Mouse (Mus musculus) heart, embryonic 12.5 days (tissue): ENCODE results near the gene Zfp131. TPM values are rescaled to one million over a fixed set of nuclear protein-coding genes. Genes with fewer than 3 reads are reported as not detected.
"Not testable (repeated sequence)": the region's sequence is repeated elsewhere in the genome, so short reads cannot be mapped to it uniquely, and the experiment has no call there.

Experiments
- ATAC-seq: fragments of 200-750 bp; cut with Nextera tagmentation; 2 replicates; pipeline ENCODE4 v1.8.0; 2017; ENCODE audit warnings: moderate TSS enrichment, moderate library complexity; ENCODE audit not compliant: insufficient number of reproducible peaks, low FRiP score
- H3K27ac ChIP-seq: fragments of 300-500 bp; sonication (generic); 2 replicates; pipeline ENCODE4 v1.5.1; 2016; ENCODE audit warnings: mild to moderate bottlenecking, moderate library complexity; ENCODE audit not compliant: poor library complexity, severe bottlenecking
- H3K27me3 ChIP-seq: fragments of 300-500 bp; sonication (generic); replicated peaks from 2 replicates; pipeline ENCODE4 v1.6.1; 2016; ENCODE audit warnings: mild to moderate bottlenecking, moderate library complexity
- H3K36me3 ChIP-seq: fragments of 300-500 bp; sonication (generic); 2 replicates; pipeline ENCODE4 v1.6.1; 2016; ENCODE audit warnings: mild to moderate bottlenecking, moderate library complexity
- H3K4me1 ChIP-seq: fragments of 300-500 bp; sonication (generic); replicated peaks from 2 replicates; pipeline ENCODE4 v1.6.1; 2016; ENCODE audit warnings: mild to moderate bottlenecking
- H3K4me2 ChIP-seq: fragments of 300-500 bp; sonication (generic); 2 replicates; pipeline ENCODE4 v1.6.1; 2016; ENCODE audit warnings: mild to moderate bottlenecking, moderate library complexity
- H3K4me3 ChIP-seq: fragments of 300-500 bp; sonication (generic); 2 replicates; pipeline ENCODE4 v1.5.1; 2016; ENCODE audit warnings: mild to moderate bottlenecking
- H3K9ac ChIP-seq: fragments of 300-500 bp; sonication (generic); 2 replicates; pipeline ENCODE4 v1.6.1; 2016; ENCODE audit warnings: mild to moderate bottlenecking, moderate library complexity
- H3K9me3 ChIP-seq: fragments of 300-500 bp; sonication (generic); replicated peaks from 2 replicates; pipeline ENCODE4 v1.6.1; 2016; ENCODE audit warnings: mild to moderate bottlenecking, moderate library complexity
- WGBS: fragments of 180-500 bp; shearing (Covaris S2); methylation state at CpG from one replicate; pipeline ENCODE4 v1.1.7; 2016; 5-methylcytosine and 5-hydroxymethylcytosine counted together
- polyA plus RNA-seq: library from polyadenylated mRNA; unstranded; fragments of >200 nt; fragmentation: Nextera tagmentation; extraction: Ambion mirVana; gene quantifications from 2 replicates; pipeline ENCODE4 v1.2.1, GENCODE M21; 2016

Zfp131 gene
- polyA plus RNA-seq, result 27.6 and 31.0 TPM in 2 replicates

- Histone ChIP-seq H3K4me3 (peak within 1 kb of the TSS; percentile 97), H3K9me3 (no peaks in the 10 kb centered on the region), H3K36me3 (peaks cover 18% of the 10 kb centered on the region), H3K27me3 (no peaks in the 10 kb centered on the region), H3K4me1 (peaks cover 15% of the 10 kb centered on the region), H3K9ac (peak within 1 kb of the TSS; percentile 98), H3K27ac (peak within 1 kb of the TSS; percentile 97), H3K4me2 (peak within 1 kb of the TSS; percentile 93)
- peak; percentile 99 for ATAC-seq
- WGBS, result under 1% methylated on average over 81 of the region's 86 CpGs
Measured at GRCm38 (mm10) chr13:119790761-119791579, at the start of gene Zfp131. Zfp131 (minus strand) TSS chr13:119790889.

- H3K4me3 ChIP-seq, H3K27ac ChIP-seq, ATAC-seq, H3K4me1 ChIP-seq, H3K9ac ChIP-seq, H3K4me2 ChIP-seq, H3K9me3 ChIP-seq, H3K36me3 ChIP-seq: not testable (repeated sequence)
- H3K27me3 ChIP-seq, result peaks cover 10% of the 10 kb centered on the region
- WGBS, result 29% methylated on average over 6 of the region's 6 CpGs
Measured at GRCm38 (mm10) chr13:119839982-119840381, 49.3 kb upstream of the Zfp131 start.

GRCm38 (mm10) chr13:119837719-119838337, 47.1 kb upstream of the Zfp131 start:
- ATAC-seq, H3K9ac ChIP-seq, H3K4me1 ChIP-seq, H3K4me2 ChIP-seq, H3K27ac ChIP-seq, H3K9me3 ChIP-seq, H3K4me3 ChIP-seq, H3K36me3 ChIP-seq: not testable (repeated sequence)
- 4% methylated on average over 14 of the region's 23 CpGs for WGBS
- H3K27me3 ChIP-seq, result peaks cover 10% of the 10 kb centered on the region

- 11% methylated on average over 23 of the region's 23 CpGs for WGBS
- peak overlapping the region; percentile 25 for H3K4me3 ChIP-seq
Measured at GRCm38 (mm10) chr13:119836324-119836811, 45.7 kb upstream of the Zfp131 start.

GRCm38 (mm10) chr13:119835320-119836056, 44.8 kb upstream of the Zfp131 start, which contains the start of gene D13Ertd608e:
D13Ertd608e (plus strand) TSS chr13:119836006.
- not testable (repeated sequence) for H3K4me1 ChIP-seq, H3K27ac ChIP-seq, H3K9me3 ChIP-seq, H3K9ac ChIP-seq, H3K36me3 ChIP-seq
- Histone ChIP-seq H3K4me3 (peak within 1 kb of the TSS; percentile 25), H3K4me2 (peak within 1 kb of the TSS; percentile 58), H3K27me3 (peaks cover 10% of the 10 kb centered on the region)
- 16% methylated on average over 19 of the region's 25 CpGs for WGBS
- ATAC-seq, result peak; percentile 57; the same call in 1 of the 2 replicates

More at GRCm38 (mm10) chr13:119836324-119836811, 45.7 kb upstream of the Zfp131 start:
- Histone ChIP-seq H3K4me2 (peak overlapping the region; percentile 58), H3K27me3 (peaks cover 10% of the 10 kb centered on the region)
- peak; percentile 64 for ATAC-seq
- H3K4me1 ChIP-seq, H3K9me3 ChIP-seq, H3K9ac ChIP-seq, H3K27ac ChIP-seq, H3K36me3 ChIP-seq: not testable (repeated sequence)

GRCm38 (mm10) chr13:119830116-119830515, 39.4 kb upstream of the Zfp131 start, which contains the start of gene AF067063:
AF067063 (minus strand) TSS chr13:119830216.
- not testable (repeated sequence) for H3K4me3 ChIP-seq, H3K4me1 ChIP-seq, H3K27ac ChIP-seq, H3K4me2 ChIP-seq, H3K27me3 ChIP-seq, H3K9ac ChIP-seq, H3K36me3 ChIP-seq, ATAC-seq, H3K9me3 ChIP-seq

- 12% methylated on average over 2 of the region's 2 CpGs for WGBS
- no peak overlapping the region for H3K9ac ChIP-seq
Measured at GRCm38 (mm10) chr13:119817579-119818206, 27.0 kb upstream of the Zfp131 start.

GRCm38 (mm10) chr13:119816798-119817197, 26.1 kb upstream of the Zfp131 start:
- Histone ChIP-seq H3K4me2 (no peak overlapping the region), H3K4me3 (no peak overlapping the region), H3K36me3 (no peaks in the 10 kb centered on the region), H3K27me3 (no peaks in the 10 kb centered on the region), H3K4me1 (no peaks in the 10 kb centered on the region), H3K9me3 (no peaks in the 10 kb centered on the region), H3K9ac (no peak overlapping the region), H3K27ac (no peak overlapping the region)
- no peak for ATAC-seq
- 52% methylated on average over 8 of the region's 8 CpGs for WGBS

More at GRCm38 (mm10) chr13:119817579-119818206, 27.0 kb upstream of the Zfp131 start:
- H3K9me3 ChIP-seq, result no peaks in the 10 kb centered on the region
- H3K27me3 ChIP-seq, result no peaks in the 10 kb centered on the region
- H3K27ac ChIP-seq, result no peak overlapping the region
- no peak overlapping the region for H3K4me3 ChIP-seq
- ATAC-seq, result no peak
- H3K4me2 ChIP-seq, result no peak overlapping the region
- H3K4me1 ChIP-seq, result no peaks in the 10 kb centered on the region
- H3K36me3 ChIP-seq, result no peaks in the 10 kb centered on the region

GRCm38 (mm10) chr13:119810031-119810430, 19.3 kb upstream of the Zfp131 start:
- Histone ChIP-seq H3K4me1 (no peaks in the 10 kb centered on the region), H3K9me3 (no peaks in the 10 kb centered on the region), H3K27ac (no peak overlapping the region), H3K27me3 (no peaks in the 10 kb centered on the region), H3K4me2 (no peak overlapping the region), H3K9ac (no peak overlapping the region), H3K4me3 (no peak overlapping the region), H3K36me3 (no peaks in the 10 kb centered on the region)
- WGBS, result 80% methylated on average over 9 of the region's 9 CpGs
- ATAC-seq, result no peak

GRCm38 (mm10) chr13:119808937-119809336, 18.2 kb upstream of the Zfp131 start:
- no peak for ATAC-seq

More at GRCm38 (mm10) chr13:119808937-119809336, 18.2 kb upstream of the Zfp131 start:
- 46% methylated on average over 2 of the region's 2 CpGs for WGBS
- no peaks in the 10 kb centered on the region for H3K27me3 ChIP-seq
- no peak overlapping the region for H3K27ac ChIP-seq
- no peak overlapping the region for H3K9ac ChIP-seq
- no peaks in the 10 kb centered on the region for H3K36me3 ChIP-seq
- no peak overlapping the region for H3K4me3 ChIP-seq
- H3K9me3 ChIP-seq, result no peaks in the 10 kb centered on the region
- no peak overlapping the region for H3K4me2 ChIP-seq
- H3K4me1 ChIP-seq, result no peaks in the 10 kb centered on the region
